Mouse (Mus musculus): ENCODE measurements at regions not wholly inside any gene's neighbourhood (a gene's known extent, or its start where the extent isn't known, plus 50 kb on each side); places are given as distances from the start of the nearest gene placed in this dataset.

- DNase-seq (ENCODE audit: low spot score) = no peak
Measured at GRCm38 (mm10) chr4:131373172-131373571, 429.0 kb downstream of the Matn1 start.

- no peak for DNase-seq (ENCODE audit: low spot score)
Measured at GRCm38 (mm10) chr4:131374527-131375290, 430.5 kb downstream of the Matn1 start.

- no peak for DNase-seq (ENCODE audit: low spot score)
Measured at GRCm38 (mm10) chr4:131381063-131381462, 436.9 kb downstream of the Matn1 start.

- no peak for DNase-seq (ENCODE audit: low spot score)
Measured at GRCm38 (mm10) chr4:131381529-131381928, 437.3 kb downstream of the Matn1 start.

- DNase-seq (ENCODE audit: low spot score) = no peak
Measured at GRCm38 (mm10) chr4:131383862-131384261, 439.7 kb downstream of the Matn1 start.

- no peak for DNase-seq (ENCODE audit: low spot score)
Measured at GRCm38 (mm10) chr4:131386961-131387360, 442.8 kb downstream of the Matn1 start.

- no peak for DNase-seq (ENCODE audit: low spot score)
Measured at GRCm38 (mm10) chr4:131391119-131391923, 446.8 kb downstream of the Ptpru start.

GRCm38 (mm10) chr4:131391924-131392297, 446.2 kb downstream of the Ptpru start:
- DNase-seq (ENCODE audit: low spot score) = no peak

- no peak for DNase-seq (ENCODE audit: low spot score)
Measured at GRCm38 (mm10) chr4:131392478-131392877, 445.6 kb downstream of the Ptpru start.

- DNase-seq (ENCODE audit: low spot score) = no peak
Measured at GRCm38 (mm10) chr4:131396226-131396840, 441.8 kb downstream of the Ptpru start.

- DNase-seq (ENCODE audit: low spot score) = no peak
Measured at GRCm38 (mm10) chr4:131397161-131397560, 440.9 kb downstream of the Ptpru start.

- DNase-seq (ENCODE audit: low spot score) = no peak
Measured at GRCm38 (mm10) chr4:131400756-131401155, 437.3 kb downstream of the Ptpru start.

- no peak for DNase-seq (ENCODE audit: low spot score)
Measured at GRCm38 (mm10) chr4:131401255-131401654, 436.8 kb downstream of the Ptpru start.

- DNase-seq (ENCODE audit: low spot score) = no peak
Measured at GRCm38 (mm10) chr4:131405376-131406017, 432.6 kb downstream of the Ptpru start.

GRCm38 (mm10) chr4:131407464-131407863, 430.6 kb downstream of the Ptpru start:
- DNase-seq (ENCODE audit: low spot score) = no peak

GRCm38 (mm10) chr4:131408644-131409043, 429.4 kb downstream of the Ptpru start:
- DNase-seq (ENCODE audit: low spot score) = no peak

- no peak for DNase-seq (ENCODE audit: low spot score)
Measured at GRCm38 (mm10) chr4:131409805-131410204, 428.3 kb downstream of the Ptpru start.

- DNase-seq (ENCODE audit: low spot score) = no peak
Measured at GRCm38 (mm10) chr4:131411936-131412335, 426.2 kb downstream of the Ptpru start.

- no peak for DNase-seq (ENCODE audit: low spot score)
Measured at GRCm38 (mm10) chr4:131413380-131413779, 424.7 kb downstream of the Ptpru start.

- DNase-seq (ENCODE audit: low spot score) = no peak
Measured at GRCm38 (mm10) chr4:131415453-131415852, 422.6 kb downstream of the Ptpru start.

- DNase-seq (ENCODE audit: low spot score) = no peak
Measured at GRCm38 (mm10) chr4:131416209-131416608, 421.9 kb downstream of the Ptpru start.

- DNase-seq (ENCODE audit: low spot score) = no peak
Measured at GRCm38 (mm10) chr4:131417159-131417748, 420.8 kb downstream of the Ptpru start.
